Mouse (Mus musculus): ENCODE data around the gene Acin1.

The Acin1 gene

GRCm38 (mm10) chr14:54698733-54699132, 12.0 kb upstream of the Acin1 start, which contains the start of gene Gm29776:
Gm29776 (minus strand) TSS chr14:54698833.
- DNase-seq (ENCODE audit: low read depth, low spot score), result no peak

GRCm38 (mm10) chr14:54696752-54697151, 10.0 kb upstream of the Acin1 start:
- DNase-seq (ENCODE audit: low read depth, low spot score), result no peak

GRCm38 (mm10) chr14:54695042-54695441, 8.3 kb upstream of the Acin1 start:
- DNase-seq (ENCODE audit: low read depth, low spot score), result no peak

- DNase-seq (ENCODE audit: low read depth, low spot score), result no peak
Observed at GRCm38 (mm10) chr14:54687251-54687650, 520 bp upstream of the Acin1 start.

GRCm38 (mm10) chr14:54686063-54686521, 639 bp downstream of the Acin1 start, which contains the start of gene 1700123O20Rik:
1700123O20Rik (plus strand) TSS chr14:54686216.
- peak; percentile 87 for DNase-seq (ENCODE audit: low read depth, low spot score)

- DNase-seq (ENCODE audit: low read depth, low spot score), result no peak
Observed at GRCm38 (mm10) chr14:54685471-54685870, 1.3 kb downstream of the Acin1 start.

GRCm38 (mm10) chr14:54682396-54682795, 4.3 kb downstream of the Acin1 start:
- DNase-seq (ENCODE audit: low read depth, low spot score), result peak; percentile 45

- no peak for DNase-seq (ENCODE audit: low read depth, low spot score)
Observed at GRCm38 (mm10) chr14:54678657-54679304, 8.0 kb downstream of the Acin1 start.

GRCm38 (mm10) chr14:54676290-54676689, 10.4 kb downstream of the Acin1 start:
- DNase-seq (ENCODE audit: low read depth, low spot score), result no peak

- no peak for DNase-seq (ENCODE audit: low read depth, low spot score)
Observed at GRCm38 (mm10) chr14:54674317-54674716, 12.4 kb downstream of the Acin1 start.

GRCm38 (mm10) chr14:54669381-54669780, 17.4 kb downstream of the Acin1 start:
- peak; percentile 67 for DNase-seq (ENCODE audit: low read depth, low spot score)

- DNase-seq (ENCODE audit: low read depth, low spot score), result no peak
Observed at GRCm38 (mm10) chr14:54664477-54665222, 22.1 kb downstream of the Acin1 start.

- no peak for DNase-seq (ENCODE audit: low read depth, low spot score)
Observed at GRCm38 (mm10) chr14:54660009-54660408, 26.7 kb downstream of the Acin1 start.

GRCm38 (mm10) chr14:54653496-54653895, 33.2 kb downstream of the Acin1 start:
- DNase-seq (ENCODE audit: low read depth, low spot score), result peak; percentile 91

GRCm38 (mm10) chr14:54652787-54653186, 33.9 kb downstream of the Acin1 start:
- DNase-seq (ENCODE audit: low read depth, low spot score), result no peak

GRCm38 (mm10) chr14:54651556-54651955, 35.2 kb downstream of the Acin1 start:
- DNase-seq (ENCODE audit: low read depth, low spot score), result no peak

GRCm38 (mm10) chr14:54650621-54651454, 35.9 kb downstream of the Acin1 start:
- peak; percentile 94 for DNase-seq (ENCODE audit: low read depth, low spot score)

- no peak for DNase-seq (ENCODE audit: low read depth, low spot score)
Observed at GRCm38 (mm10) chr14:54647900-54648299, 38.8 kb downstream of the Acin1 start.

- DNase-seq (ENCODE audit: low read depth, low spot score), result no peak
Observed at GRCm38 (mm10) chr14:54646898-54647636, 39.7 kb downstream of the Acin1 start.

- no peak for DNase-seq (ENCODE audit: low read depth, low spot score)
Observed at GRCm38 (mm10) chr14:54646455-54646854, 40.3 kb downstream of the Acin1 start.

GRCm38 (mm10) chr14:54644294-54644693, 42.4 kb downstream of the Acin1 start:
- no peak for DNase-seq (ENCODE audit: low read depth, low spot score)
